Mouse (Mus musculus) C2C12 (cell line): Measurements from ENCODE around the gene Aldh3b3. TPM values are rescaled to one million over a fixed set of nuclear protein-coding genes. Genes with fewer than 3 reads are reported as not detected.
"Not testable (repeated sequence)": the region's sequence is repeated elsewhere in the genome, so short reads cannot be mapped to it uniquely, and the experiment has no call there.

Experiments
- H3K27me3 ChIP-seq: one replicate; pipeline ENCODE4 v1.6.1; 2011; ENCODE audit not compliant: control insufficient read depth, insufficient read depth, insufficient read length
- H3K36me3 ChIP-seq: one replicate; pipeline ENCODE4 v1.6.1; 2011; ENCODE audit not compliant: control insufficient read depth, insufficient read depth
- H3K4me3 ChIP-seq: one replicate; pipeline ENCODE4 v1.5.1; 2011; ENCODE audit warnings: mild to moderate bottlenecking, control low read depth; ENCODE audit not compliant: poor library complexity, insufficient read depth, severe bottlenecking
- H3K79me2 ChIP-seq: one replicate; pipeline ENCODE4 v1.6.1; 2011; ENCODE audit not compliant: control insufficient read depth, insufficient read depth
- H3K79me3 ChIP-seq: one replicate; pipeline ENCODE4 v1.6.1; 2011; ENCODE audit warnings: low read depth, control low read depth
- H3ac ChIP-seq: one replicate; pipeline ENCODE3; 2011; ENCODE audit warnings: low read depth; ENCODE audit not compliant: control insufficient read depth, insufficient read length
- CEBPB ChIP-seq: IDR thresholded peaks from one replicate; pipeline ENCODE4 v1.6.1; 2011; ENCODE audit warnings: low read depth, mild to moderate bottlenecking, control low read depth, moderate library complexity
- CTCF ChIP-seq: IDR thresholded peaks from one replicate; pipeline ENCODE4 v1.5.1; 2011; ENCODE audit not compliant: control insufficient read depth, insufficient read depth, insufficient read length
- FOSL1 ChIP-seq: IDR thresholded peaks from one replicate; pipeline ENCODE4 v1.8.0; 2011; ENCODE audit warnings: mild to moderate bottlenecking, low read length; ENCODE audit not compliant: poor library complexity, insufficient read depth, severe bottlenecking
- MAX ChIP-seq: IDR thresholded peaks from one replicate; pipeline ENCODE4 v1.6.1; 2011; ENCODE audit warnings: mild to moderate bottlenecking, control low read depth
- MYOD1 ChIP-seq: IDR thresholded peaks from one replicate; pipeline ENCODE4 v1.6.1; 2011; ENCODE audit warnings: low read depth; ENCODE audit not compliant: control insufficient read depth, insufficient read length
- MYOG ChIP-seq: IDR thresholded peaks from one replicate; pipeline ENCODE4 v1.6.1; 2011; ENCODE audit not compliant: control insufficient read depth, insufficient read length; ENCODE audit errors: extremely low read depth
- USF1 ChIP-seq: IDR thresholded peaks from one replicate; pipeline ENCODE4 v1.6.1; 2011; ENCODE audit warnings: low read depth, mild to moderate bottlenecking, control low read depth, moderate library complexity
- polyA plus RNA-seq: library from polyadenylated mRNA; unstranded; fragments of >200 nt; fragmentation: generic; extraction: Trizol; gene quantifications from one replicate; pipeline ENCODE4 v1.2.1, GENCODE M21; 2012; ENCODE audit warnings: missing spikeins

Gene Aldh3b3
- polyA plus RNA-seq, 1 experiment, result not detected

DNA sequence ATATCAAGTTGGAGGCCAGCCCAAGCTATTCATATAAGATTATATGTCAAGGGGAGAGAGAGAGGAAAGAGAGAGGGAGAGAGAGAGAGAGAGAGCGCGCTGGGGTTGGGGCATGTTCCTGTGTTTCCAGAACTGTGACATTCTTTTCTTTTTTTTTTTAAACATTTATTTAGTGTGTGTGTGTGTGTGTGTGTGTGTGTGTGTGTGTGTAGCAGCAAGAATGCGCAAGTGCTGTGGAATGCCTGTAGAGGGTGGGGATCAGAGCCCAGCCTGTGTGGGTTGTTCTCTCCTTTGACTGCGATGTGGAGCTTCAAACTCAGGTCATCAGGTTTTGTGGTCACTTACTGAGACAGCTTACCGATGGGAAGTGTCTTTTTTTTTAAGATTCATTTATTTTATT is 1.8 kb downstream of the Aldh3b3 start:
- Histone ChIP-seq H3K79me3 (no peaks in the 10 kb centered on the region), H3ac (no peak overlapping the region)

DNA sequence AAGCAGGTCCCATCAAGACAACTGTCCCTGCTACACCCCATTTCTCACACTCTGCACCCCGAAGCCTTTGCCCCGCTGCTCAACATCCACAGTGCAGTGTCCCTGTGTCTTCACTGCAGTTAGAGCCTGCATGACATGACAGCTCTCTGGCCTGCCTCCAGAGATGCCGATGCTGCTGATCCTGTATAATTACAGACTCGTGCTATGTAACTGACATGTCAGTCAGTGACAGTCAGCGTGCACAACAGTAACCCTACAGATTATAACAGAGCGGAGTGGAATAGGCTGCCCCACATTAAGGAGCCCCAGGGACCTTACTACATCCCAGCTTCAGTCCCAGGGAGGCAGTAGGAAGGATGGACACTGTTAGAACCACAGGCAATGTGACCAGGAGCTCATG is 3.4 kb downstream of the Aldh3b3 start:
- H3K79me2 ChIP-seq, H3ac ChIP-seq, H3K79me3 ChIP-seq, H3K4me3 ChIP-seq, H3K27me3 ChIP-seq, H3K36me3 ChIP-seq: not testable (repeated sequence)

More for the DNA sequence above, 1.8 kb downstream of the Aldh3b3 start:
- Histone ChIP-seq H3K36me3 (no peaks in the 10 kb centered on the region), H3K4me3 (no peak overlapping the region), H3K27me3 (peaks cover 3% of the 10 kb centered on the region), H3K79me2 (no peaks in the 10 kb centered on the region)
- TF ChIP-seq MYOD1 (no peak), MYOG (no peak), FOSL1 (no peak), CEBPB (no peak)

DNA sequence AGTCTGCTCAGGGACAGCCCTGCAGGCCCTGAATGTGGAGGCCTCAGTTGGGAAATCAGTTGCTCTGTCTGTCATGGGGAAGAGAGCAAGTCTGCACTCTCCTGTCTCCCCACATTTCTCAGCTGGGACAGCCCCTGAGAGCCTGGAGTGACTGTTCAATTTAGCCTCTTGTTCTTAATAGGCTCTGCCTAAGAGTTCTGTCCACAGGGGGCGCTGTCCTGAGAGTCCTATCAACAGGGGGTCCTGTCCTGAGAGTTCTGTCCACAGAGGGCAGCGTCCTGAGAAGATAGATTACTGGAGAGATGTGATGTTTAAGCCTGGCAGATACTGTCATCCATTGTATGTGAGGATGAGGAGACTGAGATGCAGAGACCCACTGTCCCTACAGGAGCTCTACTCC is 4.0 kb downstream of the Aldh3b3 start:
- no peaks in the 10 kb centered on the region for H3K36me3 ChIP-seq
- TF ChIP-seq FOSL1 (no peak), MYOD1 (no peak), USF1 (no peak), MYOG (no peak), MAX (no peak), CTCF (no peak), CEBPB (no peak)
- H3K79me2 ChIP-seq, result no peaks in the 10 kb centered on the region
- H3ac ChIP-seq, result no peak overlapping the region
- no peaks in the 10 kb centered on the region for H3K79me3 ChIP-seq
- no peak overlapping the region for H3K4me3 ChIP-seq
- H3K27me3 ChIP-seq, result peaks cover 3% of the 10 kb centered on the region

DNA sequence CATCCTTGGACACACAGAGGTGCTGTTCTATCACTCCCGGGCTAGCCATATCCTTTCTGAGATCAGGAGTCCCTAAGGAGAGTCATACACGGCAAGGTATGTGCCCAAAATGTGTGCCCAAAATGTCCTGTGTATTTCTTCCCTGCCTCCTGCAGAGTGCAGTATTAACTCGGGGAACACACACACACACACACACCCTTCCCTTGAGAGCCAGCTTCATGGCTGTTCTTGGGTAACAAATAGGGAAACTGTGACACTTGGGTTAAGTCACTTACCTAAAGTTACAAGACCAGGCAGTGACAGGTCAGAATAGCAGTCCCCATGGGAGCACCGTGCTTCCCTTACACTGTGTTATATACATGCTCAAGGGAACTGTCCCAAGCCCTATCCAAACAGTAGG is 5.6 kb downstream of the Aldh3b3 start:
- no peak overlapping the region for H3ac ChIP-seq
- TF ChIP-seq CTCF (no peak), USF1 (no peak), CEBPB (no peak), MYOG (no peak), MYOD1 (no peak), MAX (no peak), FOSL1 (no peak)
- H3K36me3 ChIP-seq, result no peaks in the 10 kb centered on the region
- H3K4me3 ChIP-seq, result no peak overlapping the region
- H3K27me3 ChIP-seq, result peaks cover 3% of the 10 kb centered on the region
- no peaks in the 10 kb centered on the region for H3K79me3 ChIP-seq
- no peaks in the 10 kb centered on the region for H3K79me2 ChIP-seq

DNA sequence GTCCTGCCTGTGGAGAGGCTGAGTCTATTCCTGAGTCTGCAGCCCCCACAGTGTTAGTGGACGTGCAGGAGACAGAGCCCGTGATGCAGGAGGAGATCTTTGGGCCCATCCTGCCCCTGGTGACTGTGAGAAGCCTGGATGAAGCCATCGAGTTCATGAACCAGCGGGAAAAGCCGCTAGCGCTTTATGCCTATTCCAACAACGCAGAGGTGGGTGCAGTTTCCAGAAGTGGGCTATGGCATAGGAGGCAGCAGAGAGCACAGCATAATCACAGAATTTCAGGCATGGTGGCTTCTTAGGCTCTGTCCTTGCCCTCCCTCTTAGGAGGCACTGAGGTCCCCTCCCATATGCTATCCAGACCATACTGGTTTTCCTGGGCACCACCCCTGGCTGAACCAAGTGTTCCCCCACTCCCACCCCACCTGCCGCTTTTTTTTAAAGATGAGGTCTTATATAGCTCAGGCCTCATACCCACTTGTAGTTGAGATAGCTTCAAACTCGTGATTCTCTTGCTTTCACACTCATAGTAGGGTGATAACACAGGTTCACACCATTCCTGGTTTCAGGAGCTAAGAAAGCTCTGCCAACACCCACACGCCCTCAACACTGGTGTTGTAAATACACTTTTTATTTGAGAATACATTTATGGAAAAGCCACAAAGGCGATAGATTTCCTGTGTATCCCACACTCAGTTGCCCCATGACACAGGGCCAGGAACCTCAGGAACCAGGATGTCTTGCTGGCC is 8.1 kb downstream of the Aldh3b3 start:
- Histone ChIP-seq H3K36me3 (no peaks in the 10 kb centered on the region), H3ac (no peak overlapping the region), H3K4me3 (no peak overlapping the region), H3K79me3 (no peaks in the 10 kb centered on the region), H3K27me3 (peaks cover 6% of the 10 kb centered on the region), H3K79me2 (no peaks in the 10 kb centered on the region)
- no peak for TF ChIP-seq CEBPB

DNA sequence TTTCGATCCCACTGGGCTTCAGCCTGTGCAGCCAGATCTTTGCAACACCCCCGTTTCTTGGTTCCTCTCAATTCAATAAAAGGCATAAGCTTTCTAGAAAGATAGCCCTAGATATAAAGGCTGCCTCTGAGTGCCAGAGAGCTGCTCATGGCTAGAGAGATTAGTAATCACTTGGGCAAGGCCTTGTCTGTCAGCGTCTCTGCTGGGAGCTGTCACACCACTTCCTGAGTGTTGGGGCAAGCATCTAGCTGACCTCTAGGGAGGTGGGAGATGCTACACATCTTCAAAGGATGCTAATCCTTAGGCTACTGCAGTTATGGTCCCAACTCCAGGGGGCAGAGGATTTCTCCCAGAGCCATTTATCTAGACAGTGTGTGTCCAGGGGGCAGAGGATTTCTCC is 8.8 kb downstream of the Aldh3b3 start:
- H3K79me3 ChIP-seq, result no peaks in the 10 kb centered on the region
- TF ChIP-seq CTCF (no peak), FOSL1 (no peak), MYOD1 (no peak), MAX (no peak), MYOG (no peak), CEBPB (no peak), USF1 (no peak)
- H3K79me2 ChIP-seq, result no peaks in the 10 kb centered on the region
- H3K27me3 ChIP-seq, result peaks cover 6% of the 10 kb centered on the region
- no peaks in the 10 kb centered on the region for H3K36me3 ChIP-seq
- no peak overlapping the region for H3ac ChIP-seq
- no peak overlapping the region for H3K4me3 ChIP-seq
